Mouse (Mus musculus): ENCODE results near the gene Arl5c. TPM values are rescaled to one million over a fixed set of nuclear protein-coding genes. Genes with fewer than 3 reads are reported as not detected.

Arl5c gene
- polyA plus RNA-seq, 1 experiment from 2014 or later: 9.8 TPM

DNA sequence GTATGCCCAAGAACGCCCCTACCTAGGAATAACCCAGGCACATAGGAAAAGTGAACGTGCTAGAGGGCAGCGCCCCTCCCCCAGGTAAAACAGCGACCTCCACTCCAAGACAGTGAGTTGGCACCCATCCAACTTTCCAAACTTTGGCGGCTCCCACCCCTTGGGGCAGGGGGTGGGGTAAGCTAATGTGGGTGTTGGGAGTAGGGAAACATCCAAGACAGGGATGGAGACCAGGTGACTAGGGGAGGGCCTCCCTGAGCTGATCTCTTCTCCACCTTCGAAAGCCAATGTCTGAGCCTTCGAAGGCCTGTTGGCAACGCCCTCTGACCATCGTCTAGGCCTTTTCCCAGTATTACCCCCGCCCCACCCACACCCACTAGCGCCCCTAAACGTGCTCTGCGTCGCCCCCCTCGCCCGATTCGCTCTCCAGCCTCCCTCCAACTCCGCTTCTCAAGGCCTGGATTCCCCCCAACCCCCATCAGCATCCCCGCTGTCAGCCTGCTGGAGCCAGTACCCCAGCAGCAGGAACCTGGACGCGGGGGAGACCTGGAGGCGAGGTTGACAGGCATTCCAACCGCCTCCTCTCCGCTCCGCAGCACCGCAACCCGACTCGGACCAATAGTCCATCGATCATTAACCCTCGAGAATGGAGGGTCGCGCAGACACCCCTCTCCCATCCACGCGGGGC lies 25.7 kb upstream of the Arl5c start:
- Histone ChIP-seq H3K36me3 (ENCODE audit: control insufficient read depth, insufficient read depth, low read length) (no peaks in the 10 kb centered on the region), H3K9ac (ENCODE audit: low read length) (peak overlapping the region; percentile 76), H3K4me1 (replicated peaks; ENCODE audit: control insufficient read depth, insufficient read depth) (no peaks in the 10 kb centered on the region), H3K27me3 (ENCODE audit: control insufficient read depth, insufficient read depth, low read length) (no peaks in the 10 kb centered on the region), H3K9me3 (ENCODE audit: control insufficient read depth, low read length) (no peaks in the 10 kb centered on the region), H3K4me2 (replicated peaks; ENCODE audit: low read depth) (peak overlapping the region; percentile 95), H3K4me3 (ENCODE audit: low read depth, low read length) (peak overlapping the region; percentile 64), H3K27ac (replicated peaks) (peak overlapping the region; percentile 88)
- TF ChIP-seq EP300 (optimal IDR thresholded peaks at IDR 0.05) (no peak), CTCF (IDR thresholded peaks at IDR 0.05; ENCODE audit: low read depth) (no peak)
- ATAC-seq (ENCODE audit: low FRiP score, low TSS enrichment) (peak; percentile 11; the same call in 1 of the 2 replicates), DNase-seq (ENCODE audit: low spot score) (peak; percentile 46)
- WGBS: 3% methylated on average over 27 of the region's 34 CpGs

DNA sequence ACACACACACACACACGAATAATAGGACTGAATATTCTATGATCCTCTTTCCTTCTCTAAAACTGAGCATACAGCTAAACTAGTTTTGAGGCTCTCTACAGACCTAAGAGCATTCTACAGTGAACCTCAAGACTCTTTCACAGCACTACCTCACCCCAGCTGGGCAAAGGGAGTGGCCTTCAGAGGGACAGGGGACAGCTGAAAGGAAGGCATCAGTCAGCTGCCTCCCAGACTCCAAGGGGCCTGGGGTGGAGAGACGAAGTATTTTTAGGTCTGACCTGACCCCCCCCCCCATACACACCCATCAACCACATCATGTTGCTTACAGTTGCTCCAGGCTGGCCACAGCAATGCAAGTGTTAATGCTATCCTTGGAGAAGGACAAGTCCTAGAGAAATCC lies 25.1 kb upstream of the Arl5c start:
- H3K9me3 ChIP-seq (ENCODE audit: control insufficient read depth, low read length): no peaks in the 10 kb centered on the region
- 52% methylated on average over 2 of the region's 2 CpGs for WGBS
- TF ChIP-seq CTCF (IDR thresholded peaks at IDR 0.05; ENCODE audit: low read depth) (no peak), EP300 (optimal IDR thresholded peaks at IDR 0.05) (no peak)
- H3K9ac ChIP-seq (ENCODE audit: low read length): no peak overlapping the region
- peak overlapping the region; percentile 64 for H3K4me3 ChIP-seq (ENCODE audit: low read depth, low read length)
- no peaks in the 10 kb centered on the region for H3K27me3 ChIP-seq (ENCODE audit: control insufficient read depth, insufficient read depth, low read length)
- ATAC-seq (ENCODE audit: low FRiP score, low TSS enrichment): no peak
- no peak for DNase-seq (ENCODE audit: low spot score)
- H3K36me3 ChIP-seq (ENCODE audit: control insufficient read depth, insufficient read depth, low read length): no peaks in the 10 kb centered on the region
- no peaks in the 10 kb centered on the region for H3K4me1 ChIP-seq (replicated peaks; ENCODE audit: control insufficient read depth, insufficient read depth)
- H3K27ac ChIP-seq (replicated peaks): no peak overlapping the region
- H3K4me2 ChIP-seq (replicated peaks; ENCODE audit: low read depth): peak overlapping the region; percentile 95

DNA sequence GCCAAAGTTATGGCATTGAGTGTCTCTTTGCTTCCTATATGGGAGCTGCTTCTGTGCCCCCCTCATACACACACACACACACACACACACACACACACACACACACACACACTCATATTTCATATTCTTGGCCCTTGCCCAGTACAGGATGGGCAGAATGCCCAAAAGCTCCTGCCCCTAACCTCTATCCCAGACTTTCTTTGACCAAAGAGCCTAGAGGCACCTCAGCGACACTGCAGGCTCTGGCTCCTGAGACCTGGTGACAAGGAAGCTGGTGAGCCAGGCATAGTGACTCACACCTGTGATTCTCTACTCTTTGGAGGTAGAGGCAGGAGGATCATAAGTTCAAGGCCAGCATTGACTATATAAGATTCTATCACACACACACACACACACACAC lies 24.7 kb upstream of the Arl5c start:
- peak; percentile 44 for DNase-seq (ENCODE audit: low spot score)
- Histone ChIP-seq H3K27me3 (ENCODE audit: control insufficient read depth, insufficient read depth, low read length) (no peaks in the 10 kb centered on the region), H3K27ac (replicated peaks) (no peak overlapping the region), H3K4me1 (replicated peaks; ENCODE audit: control insufficient read depth, insufficient read depth) (no peaks in the 10 kb centered on the region), H3K9ac (ENCODE audit: low read length) (no peak overlapping the region), H3K4me3 (ENCODE audit: low read depth, low read length) (no peak overlapping the region), H3K36me3 (ENCODE audit: control insufficient read depth, insufficient read depth, low read length) (no peaks in the 10 kb centered on the region), H3K9me3 (ENCODE audit: control insufficient read depth, low read length) (no peaks in the 10 kb centered on the region), H3K4me2 (replicated peaks; ENCODE audit: low read depth) (no peak overlapping the region)
- peak; percentile 43; the same call in 1 of the 2 replicates for ATAC-seq (ENCODE audit: low FRiP score, low TSS enrichment)
- TF ChIP-seq EP300 (optimal IDR thresholded peaks at IDR 0.05) (no peak), CTCF (IDR thresholded peaks at IDR 0.05; ENCODE audit: low read depth) (peak; percentile 24)
- 27% methylated on average over 1 of the region's 1 CpGs for WGBS

DNA sequence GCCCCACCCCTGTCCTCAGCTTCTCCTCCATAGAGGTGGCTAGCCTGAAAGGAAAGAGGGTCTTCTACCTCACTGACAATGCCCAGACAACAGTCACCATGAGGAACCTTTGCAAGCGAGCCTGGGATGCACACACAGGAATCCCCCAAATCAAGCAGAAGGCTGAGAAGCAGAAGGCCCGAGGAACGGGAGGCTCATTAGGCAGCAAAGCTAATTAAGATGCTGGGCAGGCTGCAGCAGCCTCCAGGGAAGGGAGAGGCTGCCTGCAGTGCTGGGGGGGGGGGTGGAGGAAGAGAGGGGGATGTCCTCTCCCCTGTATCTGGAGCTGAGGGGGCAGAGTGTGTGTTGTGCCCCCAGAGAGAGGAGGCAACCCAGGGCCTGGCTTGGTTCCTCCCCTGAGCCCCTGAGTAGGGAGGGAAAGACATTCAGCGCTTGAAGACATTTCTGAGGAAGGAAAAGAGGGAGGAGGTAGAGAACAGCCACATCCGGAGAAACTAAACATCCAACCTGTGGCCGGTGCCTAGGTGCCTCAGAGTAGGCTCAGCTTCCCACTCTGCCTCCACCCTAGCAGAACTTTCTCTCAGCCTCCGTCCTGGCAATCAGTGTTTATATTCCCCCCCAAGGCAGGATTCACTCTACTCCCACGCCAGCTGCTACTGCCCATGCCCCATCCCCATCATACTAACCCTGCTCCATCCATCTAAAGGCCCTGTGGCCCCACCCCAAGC lies 24.1 kb upstream of the Arl5c start:
- H3K27me3 ChIP-seq (ENCODE audit: control insufficient read depth, insufficient read depth, low read length): no peaks in the 10 kb centered on the region
- H3K27ac ChIP-seq (replicated peaks): no peak overlapping the region
- H3K4me3 ChIP-seq (ENCODE audit: low read depth, low read length): no peak overlapping the region
- no peaks in the 10 kb centered on the region for H3K9me3 ChIP-seq (ENCODE audit: control insufficient read depth, low read length)
- no peaks in the 10 kb centered on the region for H3K36me3 ChIP-seq (ENCODE audit: control insufficient read depth, insufficient read depth, low read length)
- no peaks in the 10 kb centered on the region for H3K4me1 ChIP-seq (replicated peaks; ENCODE audit: control insufficient read depth, insufficient read depth)
- DNase-seq (ENCODE audit: low spot score) (no peak), ATAC-seq (ENCODE audit: low FRiP score, low TSS enrichment) (no peak)
- no peak overlapping the region for H3K9ac ChIP-seq (ENCODE audit: low read length)
- TF ChIP-seq CTCF (IDR thresholded peaks at IDR 0.05; ENCODE audit: low read depth) (no peak), EP300 (optimal IDR thresholded peaks at IDR 0.05) (no peak)
- 55% methylated on average over 8 of the region's 8 CpGs for WGBS
- no peak overlapping the region for H3K4me2 ChIP-seq (replicated peaks; ENCODE audit: low read depth)

DNA sequence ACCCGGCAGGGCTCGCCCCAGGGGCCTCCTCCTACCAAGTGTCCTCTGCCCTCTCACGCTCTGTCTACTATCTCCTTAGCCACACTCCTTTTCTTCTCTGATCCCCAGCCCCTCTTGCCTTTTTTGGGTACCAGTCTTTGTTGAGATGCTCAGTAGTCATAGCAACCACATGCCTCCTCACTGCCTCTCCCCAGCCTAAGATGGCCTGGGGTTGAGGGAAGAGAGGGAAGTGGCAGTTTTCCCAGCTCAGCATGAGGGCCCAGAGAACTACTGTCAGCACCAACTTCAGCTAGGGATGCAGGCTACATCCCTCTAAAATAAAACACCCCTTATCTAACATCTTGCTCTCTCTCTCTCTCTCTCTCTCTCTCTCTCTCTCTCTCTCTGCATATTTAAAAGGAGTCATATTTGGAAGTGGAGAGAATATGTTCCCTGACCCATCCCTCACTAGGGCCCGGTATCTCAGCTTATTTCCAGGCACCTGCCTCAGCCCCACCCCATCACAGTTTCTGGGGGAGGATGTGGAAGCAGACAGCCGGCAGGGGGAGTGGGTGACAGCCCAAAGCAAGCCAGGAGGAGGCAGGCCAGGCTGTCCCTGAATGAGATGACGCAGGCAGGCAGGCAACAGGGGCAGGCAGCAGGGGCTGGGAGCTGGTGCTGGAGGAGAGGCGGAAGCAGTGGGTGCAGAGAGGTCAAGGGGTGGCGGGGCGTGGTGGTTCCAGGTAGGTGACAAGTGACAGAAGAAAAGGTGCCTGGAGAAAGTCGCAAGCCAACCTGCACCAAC lies 23.1 kb upstream of the Arl5c start:
- H3K4me1 ChIP-seq (replicated peaks; ENCODE audit: control insufficient read depth, insufficient read depth): no peaks in the 10 kb centered on the region
- H3K27me3 ChIP-seq (ENCODE audit: control insufficient read depth, insufficient read depth, low read length): no peaks in the 10 kb centered on the region
- DNase-seq (ENCODE audit: low spot score) (peak; percentile 73), ATAC-seq (ENCODE audit: low FRiP score, low TSS enrichment) (peak; percentile 32; the same call in 1 of the 2 replicates)
- peak; percentile 74 for TF ChIP-seq CTCF (IDR thresholded peaks at IDR 0.05; ENCODE audit: low read depth)
- TF ChIP-seq EP300 (optimal IDR thresholded peaks at IDR 0.05): no peak
- 42% methylated on average over 10 of the region's 10 CpGs for WGBS
- H3K27ac ChIP-seq (replicated peaks): no peak overlapping the region
- H3K36me3 ChIP-seq (ENCODE audit: control insufficient read depth, insufficient read depth, low read length): no peaks in the 10 kb centered on the region
- no peaks in the 10 kb centered on the region for H3K9me3 ChIP-seq (ENCODE audit: control insufficient read depth, low read length)
- no peak overlapping the region for H3K4me3 ChIP-seq (ENCODE audit: low read depth, low read length)
- no peak overlapping the region for H3K9ac ChIP-seq (ENCODE audit: low read length)
- H3K4me2 ChIP-seq (replicated peaks; ENCODE audit: low read depth): no peak overlapping the region
